Mouse (Mus musculus) cortical plate, adult 2 months (tissue): ENCODE data around the gene Myof.

ENCODE experiments used
- CTCF ChIP-seq: fragments of 200-500 bp; IDR thresholded peaks from 2 replicates; pipeline ENCODE4 v1.5.1; 2011; ENCODE audit warnings: mild to moderate bottlenecking, control low read depth, low read length; ENCODE audit not compliant: insufficient read depth; ENCODE audit errors: extremely low read depth
- POLR2A ChIP-seq: fragments of 200-500 bp; IDR thresholded peaks from 2 replicates; pipeline ENCODE4 v1.6.1; 2011; ENCODE audit warnings: mild to moderate bottlenecking, low read length, control low read depth; ENCODE audit not compliant: insufficient read depth; ENCODE audit errors: extremely low read depth

GRCm38 (mm10) chr19:37858406-37859081 is 184.8 kb downstream of the Myof start:
- TF ChIP-seq CTCF, result no peak
- no peak for TF ChIP-seq POLR2A
